Mouse (Mus musculus) left cerebral cortex, adult 11 months (tissue): ENCODE measurements at regions not wholly inside any gene's neighbourhood (a gene's known extent, or its start where the extent isn't known, plus 50 kb on each side); places are given as distances from the start of the nearest gene placed in this dataset.
"Not testable (repeated sequence)": the region's sequence is repeated elsewhere in the genome, so short reads cannot be mapped to it uniquely, and the experiment has no call there.

ENCODE experiments used
- DNase-seq: peaks from one replicate; pipeline ENCODE4 v3.0.0; 2022; ENCODE audit warnings: low spot score

DNA sequence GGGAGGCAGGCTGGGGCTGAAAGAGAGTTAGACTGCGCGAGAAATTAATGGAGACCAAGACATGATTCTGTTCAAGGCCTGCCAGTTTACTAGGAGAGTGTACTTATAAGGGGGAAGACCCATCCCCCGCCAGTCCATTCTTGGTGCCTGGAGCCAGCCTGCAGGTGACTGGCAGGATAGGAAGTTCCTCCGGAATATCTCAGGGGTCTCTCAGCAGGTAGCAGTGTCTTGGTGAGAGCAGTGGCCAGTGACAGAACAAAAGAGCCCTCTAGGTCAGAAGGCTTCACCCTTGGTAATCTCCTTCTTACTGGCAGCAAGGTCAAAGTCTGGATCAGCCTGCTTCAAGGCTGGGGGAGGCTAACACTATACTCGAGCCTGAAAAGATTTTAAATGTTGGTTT, 83.7 kb upstream of the Zfp804b start:
- no peak for DNase-seq

DNA sequence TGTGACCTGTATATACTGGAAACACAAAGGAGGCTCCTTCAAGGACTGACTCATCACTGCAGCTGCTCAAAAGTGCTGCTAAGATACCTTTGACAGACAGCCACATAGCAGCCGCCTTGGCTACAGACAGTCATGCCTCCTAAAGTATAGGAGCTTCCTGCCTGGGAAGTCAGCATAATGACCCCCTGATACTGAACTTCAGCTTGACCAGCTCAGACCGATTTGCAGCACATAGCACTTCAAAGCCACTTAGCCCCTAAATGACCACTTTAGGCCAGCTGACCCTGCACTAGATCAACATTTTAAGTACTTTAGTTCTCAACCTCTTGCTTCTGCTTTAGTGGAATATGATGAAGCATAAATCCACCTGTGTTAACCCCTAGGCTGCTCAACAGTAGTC, 91.9 kb upstream of the Zfp804b start:
- no peak for DNase-seq

DNA sequence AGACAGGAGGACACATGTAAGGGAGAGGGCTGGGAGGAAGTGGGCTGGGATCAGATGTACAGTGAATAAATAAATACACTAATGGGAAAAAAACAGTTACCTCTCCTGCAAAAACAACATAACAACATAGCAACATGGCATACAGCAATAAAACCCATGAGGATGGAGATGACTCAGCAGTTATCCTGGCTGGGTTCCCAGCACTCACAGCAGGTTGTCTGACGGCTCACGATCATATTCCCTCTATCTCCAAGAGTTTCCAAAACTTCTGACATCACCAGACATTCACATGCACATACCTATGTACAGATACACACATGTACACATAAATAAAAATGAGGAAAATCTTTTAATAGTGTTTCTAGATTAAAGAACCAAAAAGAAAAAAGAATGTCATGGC, 103.4 kb upstream of the Zfp804b start:
- no peak for DNase-seq

DNA sequence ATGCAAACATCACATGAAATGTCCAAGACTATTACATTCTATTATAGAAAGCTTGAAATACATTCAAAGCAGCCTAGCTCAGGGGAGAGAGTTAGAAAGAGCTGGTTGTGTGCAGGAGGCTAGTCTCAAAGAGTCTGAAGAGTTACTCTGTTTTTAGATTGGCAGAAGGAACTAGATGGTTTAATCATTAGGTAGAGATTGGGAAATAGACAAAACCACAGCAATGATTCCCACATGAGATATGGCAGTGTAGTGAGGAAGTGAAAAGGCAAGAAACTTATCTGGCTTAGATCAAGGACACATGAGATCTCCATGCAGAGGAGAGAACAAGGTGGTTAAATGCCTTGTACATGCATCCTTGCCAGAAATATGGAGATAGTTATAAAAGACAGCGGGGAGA, 110.3 kb upstream of the Zfp804b start:
- no peak for DNase-seq

DNA sequence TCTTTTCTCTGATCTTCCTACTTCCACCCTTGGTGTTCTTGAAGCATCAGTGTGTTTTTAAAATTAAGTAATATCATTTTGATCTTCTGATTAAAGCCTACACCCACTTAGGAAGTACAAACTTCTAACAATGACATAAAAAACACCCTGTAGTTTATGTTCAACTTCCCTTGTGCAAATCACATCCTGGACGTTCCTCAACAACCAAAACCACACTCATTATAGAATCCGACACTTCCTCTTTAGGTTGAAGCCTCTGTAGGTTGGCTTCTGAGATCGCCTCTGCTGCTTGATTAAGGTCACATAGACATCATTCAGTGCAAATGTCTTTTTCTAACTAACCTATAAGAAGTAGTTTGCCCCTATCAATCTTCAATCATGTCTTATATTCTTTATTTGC, 112.5 kb upstream of the Zfp804b start:
- no peak for DNase-seq

DNA sequence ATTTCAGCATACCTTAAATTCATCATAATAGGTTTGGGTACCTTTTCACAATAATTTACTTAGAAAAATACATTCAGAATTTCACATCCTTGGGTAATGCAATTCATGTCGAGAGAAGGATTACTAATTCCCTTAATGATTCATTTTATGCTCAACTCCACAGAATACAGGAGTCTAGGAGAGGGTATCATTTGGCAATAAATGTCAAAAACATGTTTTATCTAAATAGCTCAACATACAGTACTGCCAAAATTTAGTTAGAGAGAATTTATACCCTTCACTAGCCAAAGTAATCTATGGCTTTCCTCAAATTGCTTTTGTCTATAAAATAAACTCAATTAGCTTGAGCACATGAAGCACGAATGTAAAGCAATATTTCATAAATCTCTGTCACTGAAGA, 144.6 kb upstream of the Zfp804b start:
- no peak for DNase-seq

DNA sequence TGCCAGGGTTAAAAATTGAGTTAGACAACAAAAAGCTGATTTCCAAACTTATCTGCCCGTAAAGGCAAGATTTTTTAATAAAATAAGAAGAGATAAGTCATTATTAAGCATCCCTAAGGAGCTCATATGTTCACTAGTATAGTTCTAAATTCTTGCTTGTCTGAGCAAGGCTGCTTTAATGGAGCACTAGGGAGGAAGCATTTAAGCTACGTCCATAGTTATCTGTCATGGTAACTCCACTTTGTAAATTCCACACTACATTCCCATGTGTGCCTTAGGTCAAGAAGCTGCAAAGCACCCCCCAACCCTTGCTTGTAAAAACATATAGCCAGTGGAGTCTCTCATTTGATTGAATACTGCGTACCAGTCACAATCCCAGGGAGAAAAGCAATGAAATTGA, 145.0 kb upstream of the Zfp804b start:
- no peak for DNase-seq

DNA sequence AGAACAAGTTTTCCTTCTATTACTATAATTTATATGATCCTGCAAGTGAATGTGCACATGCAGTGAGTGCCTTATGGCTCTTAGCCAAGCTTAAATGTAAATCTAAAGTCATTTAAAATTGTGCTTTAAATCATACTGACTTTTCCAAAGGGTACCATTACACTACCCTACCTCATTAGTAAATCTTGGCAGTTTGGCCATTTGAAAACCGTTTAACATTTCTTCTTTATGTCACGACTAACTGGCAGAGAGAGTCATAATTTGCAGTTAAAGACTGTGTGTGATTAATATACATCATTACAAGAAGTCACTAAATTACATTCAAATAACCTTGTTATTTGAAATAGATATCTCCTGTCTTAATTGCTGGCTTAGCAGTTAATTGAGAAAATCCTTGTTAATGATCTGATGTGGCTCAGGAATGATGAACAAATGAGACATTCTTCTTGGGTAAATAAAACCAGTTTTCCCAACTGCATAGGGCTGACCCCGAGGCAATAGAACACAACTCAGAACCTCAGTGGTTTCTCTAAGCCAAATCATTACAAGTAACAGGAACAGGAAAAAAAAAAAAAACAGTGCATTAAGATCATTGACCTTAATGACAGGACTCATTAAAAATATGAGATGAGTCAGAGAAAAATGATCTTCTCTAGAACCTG, 173.1 kb upstream of the Zfp804b start:
- no peak for DNase-seq

DNA sequence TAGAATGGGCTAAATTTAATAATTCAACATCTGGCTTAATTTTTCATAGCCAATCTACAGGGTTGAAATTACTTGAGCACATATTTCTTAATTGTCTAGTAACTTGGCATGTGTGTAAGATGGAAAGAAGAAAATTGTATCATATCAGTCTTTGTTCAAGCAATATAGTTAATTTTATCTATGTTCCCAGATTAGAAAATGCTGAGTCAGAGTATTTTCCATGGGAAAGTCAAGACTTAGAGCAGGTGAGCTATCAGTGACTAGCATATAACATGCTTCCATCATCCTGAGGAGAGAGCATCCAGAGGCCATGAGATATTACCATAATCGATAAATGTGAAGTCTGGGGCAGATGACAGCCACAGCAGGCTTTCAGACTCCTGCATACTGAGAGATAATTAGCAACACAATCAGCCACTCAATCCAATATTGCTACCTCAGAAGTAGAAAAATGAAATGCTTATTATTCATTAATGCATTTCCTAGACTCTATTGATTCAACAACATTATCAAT, 188.2 kb upstream of the Zfp804b start:
- no peak for DNase-seq

DNA sequence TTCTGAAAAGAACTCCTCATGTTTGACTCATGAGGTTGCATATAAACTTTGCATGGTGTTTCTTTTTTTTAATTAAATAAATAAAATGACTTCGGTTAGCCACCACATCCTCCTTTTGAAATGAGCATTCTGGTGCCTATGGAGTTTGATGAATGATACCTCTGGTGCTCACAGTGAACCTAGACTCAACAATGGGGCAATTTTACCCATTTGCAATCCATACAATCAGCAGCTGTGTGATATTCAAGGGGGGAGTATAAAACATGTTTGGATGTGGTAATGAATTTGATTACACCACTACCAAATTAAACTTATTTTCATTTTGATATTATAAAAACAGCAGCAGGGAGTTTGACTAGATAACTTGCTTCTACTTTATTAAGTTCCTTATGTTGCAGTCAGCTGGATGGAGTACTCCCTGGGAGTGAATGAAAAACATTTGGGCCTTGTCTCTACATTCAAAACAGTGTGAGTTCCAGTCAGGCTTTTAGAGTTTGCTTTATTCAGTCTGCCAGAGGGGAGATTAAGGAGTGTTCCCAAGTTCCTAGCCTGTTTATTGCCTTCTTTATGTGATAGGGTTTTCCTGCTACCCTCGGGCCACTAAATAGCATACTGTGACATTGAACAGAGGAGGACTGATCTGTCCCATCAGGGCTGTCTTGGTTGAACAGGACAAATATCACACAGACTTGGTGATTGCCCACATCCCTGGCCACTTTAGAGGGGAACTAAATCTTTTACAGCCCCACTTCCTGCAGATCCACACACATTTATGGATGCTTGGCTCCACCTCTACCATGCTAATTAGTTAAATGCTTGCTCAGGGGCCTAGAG, 195.5 kb upstream of the Zfp804b start:
- no peak for DNase-seq

DNA sequence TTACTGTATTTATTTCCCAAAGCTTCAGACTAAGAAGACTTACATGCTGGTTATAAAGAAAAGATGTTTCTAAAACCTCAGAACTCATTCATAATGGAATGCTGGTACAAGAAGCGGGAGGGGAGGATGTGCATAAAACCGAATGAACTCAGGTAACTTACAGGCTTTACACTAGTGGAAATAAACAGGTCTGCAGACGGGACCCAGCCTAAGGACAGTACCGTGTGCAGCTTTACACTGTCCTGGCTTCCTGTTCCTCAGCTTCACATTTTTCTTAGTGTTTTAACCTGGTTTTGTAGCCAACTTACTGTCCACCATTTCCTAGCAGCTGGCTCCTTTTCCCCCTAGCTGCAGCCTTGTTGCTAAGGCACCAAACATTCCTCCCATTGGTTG, 196.1 kb upstream of the Zfp804b start:
- no peak for DNase-seq

DNA sequence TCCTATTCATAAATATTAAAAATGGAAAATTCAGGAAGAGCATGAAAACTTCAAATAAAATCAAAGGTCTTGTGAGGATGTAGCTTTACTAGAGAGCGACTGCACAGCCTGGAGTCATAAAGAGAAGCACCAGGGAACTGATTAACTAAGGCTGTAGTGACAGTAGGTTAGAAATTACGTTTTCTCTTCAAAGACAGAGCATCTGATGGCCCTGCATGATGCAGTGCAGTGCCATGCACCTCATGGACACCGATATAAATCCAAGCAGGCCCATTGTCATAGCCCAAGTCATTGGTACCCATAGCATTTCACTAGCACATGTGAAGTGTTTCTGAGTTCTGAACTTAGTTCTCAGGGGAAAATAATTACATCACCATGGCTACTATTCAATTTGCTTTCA, 199.3 kb upstream of the Zfp804b start:
- no peak for DNase-seq

DNA sequence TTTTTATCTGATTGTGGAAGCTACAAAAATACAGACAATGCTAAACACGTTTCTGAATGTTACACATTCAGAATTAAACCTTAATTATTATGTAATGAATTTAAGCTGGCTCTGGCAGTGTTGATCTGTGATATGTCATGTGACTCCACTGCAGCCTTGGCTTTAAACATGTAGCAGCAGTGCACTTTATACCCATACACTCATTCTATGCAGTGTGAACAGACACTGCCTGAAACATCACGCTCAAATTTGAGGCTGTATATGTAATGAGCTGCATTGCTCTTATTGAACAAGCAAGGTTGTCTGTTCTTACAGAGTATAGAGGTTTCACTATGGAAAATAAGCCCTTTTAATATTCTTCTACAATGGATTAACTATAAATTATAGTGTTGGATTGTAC, 235.9 kb upstream of the Zfp804b start:
- no peak for DNase-seq

DNA sequence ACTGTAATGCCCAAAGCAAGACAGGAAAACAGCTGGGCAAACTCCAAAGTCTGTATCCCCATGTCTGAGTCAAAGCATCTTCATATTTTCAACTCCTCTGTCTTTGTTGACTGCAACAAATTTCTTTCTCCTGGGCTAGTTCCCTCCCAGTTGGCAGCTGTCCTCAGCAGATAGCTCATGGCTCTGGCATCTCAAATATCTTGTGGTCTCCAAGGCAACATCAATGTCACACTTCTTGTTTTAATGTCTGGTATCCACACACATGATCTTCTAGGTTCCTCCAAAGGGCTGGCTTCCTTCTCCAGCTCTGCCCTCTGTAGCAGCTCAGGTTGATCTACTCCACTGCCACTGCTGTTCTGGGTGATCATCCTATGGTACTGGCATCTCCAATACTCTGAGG, 242.0 kb upstream of the Zfp804b start:
- DNase-seq, result no peak

DNA sequence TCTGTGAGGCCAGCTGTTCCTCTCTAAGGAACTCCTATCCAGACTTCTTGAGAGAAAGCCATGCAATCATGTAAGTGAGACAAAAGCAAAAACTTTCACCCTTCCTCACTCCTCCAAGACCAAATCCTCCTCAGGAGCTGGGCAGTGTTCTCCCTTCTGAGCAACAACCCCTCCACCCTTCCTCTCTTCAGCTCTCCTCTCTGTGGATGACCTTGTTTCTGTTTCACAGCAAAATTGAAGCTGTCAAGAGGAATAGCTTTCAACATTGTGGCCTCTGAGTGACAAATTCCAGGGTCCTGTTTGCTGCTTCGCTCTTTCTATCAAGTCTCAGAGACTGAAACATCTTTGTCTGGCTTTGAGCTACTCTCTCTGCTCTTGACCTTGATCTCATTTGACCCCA, 255.9 kb upstream of the Zfp804b start:
- no peak for DNase-seq

DNA sequence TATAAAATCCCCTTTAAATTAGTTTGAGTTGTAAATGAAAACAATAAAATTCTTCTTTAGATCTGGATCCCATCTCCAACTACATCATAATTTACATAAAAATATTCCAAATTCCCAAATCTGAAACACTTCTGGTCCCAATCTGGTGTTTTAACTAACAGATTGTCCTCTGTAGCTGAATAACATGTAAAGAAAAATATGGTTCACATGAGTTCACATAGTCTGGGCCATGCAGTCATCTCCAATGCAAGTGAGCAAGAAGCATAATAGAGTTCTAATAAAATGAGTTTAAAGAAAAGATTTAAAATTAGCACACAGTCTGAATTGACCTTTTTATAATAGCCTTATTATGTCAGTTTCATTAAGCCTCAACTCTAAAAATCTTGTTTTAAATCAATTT, 263.0 kb upstream of the Zfp804b start:
- no peak for DNase-seq

DNA sequence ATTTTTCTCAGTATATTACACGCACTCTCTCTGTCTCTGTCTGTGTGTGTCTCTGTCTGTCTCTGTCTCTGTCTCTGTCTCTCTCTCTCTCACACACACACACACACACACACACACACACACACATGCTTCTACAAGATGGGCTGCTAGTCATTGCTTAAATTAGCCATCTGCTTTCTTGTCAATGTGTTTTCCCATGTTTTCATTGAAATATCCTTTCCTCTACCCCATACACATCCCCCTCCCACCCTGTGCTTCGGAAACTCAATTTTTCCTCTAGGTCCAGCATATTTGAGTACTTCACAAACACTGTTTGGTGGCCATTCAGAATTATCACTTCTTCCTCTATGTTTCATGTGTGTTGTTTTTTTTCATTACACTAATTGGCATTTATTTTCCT, 263.4 kb upstream of the Zfp804b start:
- DNase-seq, result no peak

DNA sequence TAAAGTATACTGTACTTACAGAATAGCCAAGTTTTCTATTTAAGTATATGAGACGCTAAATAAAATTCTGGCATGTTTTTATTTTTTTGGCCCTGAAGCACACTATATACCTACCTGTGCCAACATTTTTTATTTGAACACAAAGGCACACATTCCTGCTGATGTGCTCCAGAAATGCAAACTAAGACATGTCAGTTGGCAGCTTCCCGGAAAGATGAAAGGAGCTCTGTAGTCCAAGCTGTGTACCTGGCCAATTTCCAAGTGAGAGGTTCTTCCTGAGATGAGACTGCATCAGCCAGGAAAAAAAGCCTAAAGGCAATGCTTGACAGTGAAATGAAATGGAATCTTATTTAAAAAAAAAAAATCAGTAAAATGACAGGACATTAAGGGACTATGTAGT, 305.0 kb upstream of the Steap4 start:
- DNase-seq, result peak; percentile 3

DNA sequence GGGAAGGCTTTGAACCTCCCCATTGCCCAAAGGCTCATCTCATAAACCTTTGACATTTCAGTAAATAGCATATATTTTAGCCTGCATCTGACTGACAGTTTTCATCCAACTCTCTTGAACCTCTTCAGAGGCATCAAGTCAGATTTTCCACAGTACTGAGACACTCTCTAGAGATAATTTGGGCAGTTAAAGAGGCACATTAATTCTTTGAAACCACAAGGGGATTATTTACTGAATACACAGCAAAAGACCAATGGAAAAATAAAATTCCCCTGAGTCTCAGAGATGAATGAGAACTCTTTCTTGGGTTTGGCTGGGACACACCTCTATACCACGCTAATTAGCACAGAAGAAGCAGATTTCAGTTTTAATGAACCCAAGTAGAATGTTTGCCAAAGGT, 258.5 kb upstream of the Steap4 start:
- DNase-seq, result no peak

DNA sequence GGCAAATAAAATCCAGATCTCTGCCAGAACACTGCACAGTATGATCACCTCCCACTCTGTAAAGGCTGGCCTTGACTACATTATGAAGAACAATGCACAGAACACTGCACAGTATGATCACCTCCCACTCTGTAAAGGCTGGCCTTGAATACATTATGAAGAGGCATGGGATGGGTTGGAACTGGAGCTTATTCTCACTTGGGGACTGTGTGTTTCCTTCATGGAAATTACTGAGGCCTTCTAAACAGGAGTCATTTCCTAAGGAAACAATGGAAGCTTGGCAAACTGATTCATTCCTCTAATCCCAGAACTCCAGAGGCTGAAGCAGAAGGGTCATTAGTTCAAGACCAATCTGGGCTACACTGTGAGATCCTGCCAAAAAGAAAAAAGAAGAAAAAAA, 240.7 kb upstream of the Steap4 start:
- no peak for DNase-seq

DNA sequence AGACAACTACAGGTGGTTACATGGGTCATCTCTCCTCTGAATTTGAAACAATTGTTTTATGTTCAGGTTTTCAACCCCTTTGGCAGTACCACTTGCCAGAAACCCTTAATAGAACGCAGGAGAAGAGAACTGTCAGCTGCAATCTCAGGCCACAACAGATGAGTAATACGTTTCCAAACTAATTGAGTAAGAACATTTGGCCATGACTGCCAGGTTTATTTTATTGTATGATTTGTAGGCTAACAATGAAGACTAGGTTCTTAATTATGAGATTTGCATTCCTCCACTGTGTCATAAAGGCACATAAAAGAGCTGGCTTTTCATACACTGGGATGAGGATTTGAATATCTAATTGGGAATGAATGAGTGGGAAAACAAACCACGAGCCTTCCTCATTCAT, 240.2 kb upstream of the Steap4 start:
- no peak for DNase-seq

DNA sequence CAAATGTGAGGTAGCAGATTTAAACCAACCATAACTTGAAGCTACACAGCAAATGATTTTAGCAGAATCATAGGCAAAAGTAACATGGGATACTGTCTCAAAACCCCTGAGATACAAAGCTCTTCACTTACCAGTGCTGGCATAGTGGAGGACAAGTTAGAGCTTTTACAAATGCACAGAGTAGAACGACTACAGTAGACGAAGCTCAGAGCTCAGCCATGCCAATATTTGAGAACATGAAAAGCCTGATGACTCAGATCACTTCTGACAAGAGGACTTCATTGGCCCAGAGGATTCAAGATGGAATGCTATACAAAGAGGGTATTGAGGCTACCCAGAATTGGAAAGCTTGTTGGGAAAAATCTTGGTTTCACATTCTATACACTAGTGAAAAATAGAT, 239.6 kb upstream of the Steap4 start:
- no peak for DNase-seq

DNA sequence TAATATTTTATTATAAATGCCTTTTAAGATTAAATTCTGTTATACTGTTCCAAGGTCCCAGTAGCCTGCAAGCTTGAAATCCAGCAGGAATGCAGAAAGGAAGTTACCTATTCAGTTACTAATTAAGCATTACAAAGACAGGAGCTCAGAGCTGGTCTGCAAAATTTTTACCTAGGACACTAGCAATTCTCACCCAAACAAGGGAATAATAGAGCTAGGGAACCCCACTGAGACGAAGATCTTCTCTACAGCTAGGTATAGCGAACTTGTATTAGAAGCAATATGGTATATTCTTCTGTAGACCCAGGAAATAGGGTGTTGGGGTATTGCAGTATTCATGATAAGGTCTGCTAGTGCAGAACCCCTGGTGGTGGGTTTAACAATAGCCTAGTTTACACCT, 227.7 kb upstream of the Steap4 start:
- DNase-seq, result not testable (repeated sequence)

DNA sequence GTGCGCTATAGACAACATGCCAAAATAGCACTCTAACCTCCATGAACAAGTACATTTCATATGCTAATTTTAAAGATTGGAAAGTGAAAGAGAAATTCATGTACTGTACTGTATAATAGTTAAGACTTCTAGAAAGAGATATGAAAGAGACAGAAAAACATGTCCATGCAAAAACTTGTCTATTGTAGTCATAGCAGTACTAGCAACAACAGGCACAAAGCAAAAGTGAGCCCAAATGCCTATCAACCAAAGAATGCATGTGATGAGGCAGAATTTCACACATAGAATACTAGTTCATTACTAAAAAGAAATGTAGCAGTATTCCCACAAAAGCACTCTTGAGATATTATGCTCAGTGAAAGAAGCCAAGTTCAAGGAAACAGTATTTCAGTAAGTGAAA, 180.4 kb upstream of the Steap4 start:
- no peak for DNase-seq
